Comparison of ENCODE assay signal across 8 mouse cellular contexts in genomic region chr10:128526366-128527356, GRCm38 (mm10). TPM values are rescaled to one million over a fixed set of nuclear protein-coding genes. Genes with fewer than 3 reads are reported as not detected.
DNase-seq lines count a peak whose midpoint lies in the region; ATAC-seq and TF ChIP-seq lines count a peak whose summit lies in the region.

No protein-coding gene starts in this region.

- DNase-seq in B cell, adult 2 months = peak; percentile 38 to 41
- DNase-seq in CH12.LX (ENCODE audit: extremely low read depth) = peak; percentile 33
- DNase-seq in liver, embryonic 14.5 days (ENCODE audit: low read depth in 3 of 3, low spot score in 3 of 3) = no peak
- DNase-seq in adrenal gland, postnatal 14 days = no peak
- DNase-seq in urinary bladder, postnatal 14 days (ENCODE audit: low spot score) = no peak
- no peak for DNase-seq in frontal cortex, postnatal 25 days (ENCODE audit: low spot score in 2 of 2)
- DNase-seq in frontal cortex, postnatal 36 days (ENCODE audit: low spot score in 2 of 2) = no peak

- H3K27me3 ChIP-seq in CH12.LX (replicated peaks) = no peaks in the 10 kb centered on the region
- H3K27me3 ChIP-seq in forebrain, embryonic 15.5 days = peaks cover 13% of the 10 kb centered on the region; the same call in 1 of the 2 replicates
- H3K27me3 ChIP-seq in liver, embryonic 14.5 days (ENCODE audit: control insufficient read depth, insufficient read depth, low read length) = no peaks in the 10 kb centered on the region

- TF ChIP-seq EP300 in CH12.LX (IDR thresholded peaks at IDR 0.05; ENCODE audit: low read length) = peak; percentile 46
- no peak; the same call in 1 of the 2 replicates for TF ChIP-seq EP300 in liver, embryonic 14.5 days (IDR thresholded peaks at IDR 0.05; ENCODE audit: low read depth)

- H3K79me2 ChIP-seq in CH12.LX (replicated peaks; ENCODE audit: control insufficient read depth, extremely low read depth, insufficient read depth, poor library complexity, severe bottlenecking) = no peaks in the 10 kb centered on the region

- H3K4me1 ChIP-seq in CH12.LX (ENCODE audit: control insufficient read depth in 1 of 2, insufficient read depth in 2 of 2) = peaks cover 0 to 21% of the 10 kb centered on the region in 2 experiments; a peak in 2 of 4 replicates
- peaks cover 23% of the 10 kb centered on the region for H3K4me1 ChIP-seq in forebrain, embryonic 15.5 days
- peaks cover 11 to 18% of the 10 kb centered on the region in 2 experiments for H3K4me1 ChIP-seq in liver, embryonic 14.5 days (replicated peaks; ENCODE audit: control insufficient read depth in 2 of 2, insufficient read depth in 2 of 2, low read length in 1 of 2)

- no peak for ATAC-seq in forebrain, embryonic 15.5 days (replicated peaks)
- peak; percentile 30; the same call in 1 of the 2 replicates for ATAC-seq in liver, embryonic 14.5 days (ENCODE audit: insufficient read depth)

- in situ Hi-C loops in CH12.LX (cut with MboI; ENCODE audit: low pct_ligation_motif_present, low pct_unique_long_range_greater_than_20kb, low sequenced_read_pairs) = no loop called here

- TF ChIP-seq CTCF in CH12.LX (conservative IDR thresholded peaks at IDR 0.05 in 1 of 2, IDR thresholded peaks at IDR 0.05 in 1 of 2; ENCODE audit: low read depth in 2 of 2, low read length in 2 of 2) = no peak
- TF ChIP-seq CTCF in liver, embryonic 14.5 days (IDR thresholded peaks at IDR 0.05; ENCODE audit: low read depth) = no peak

- dilution Hi-C loops in CH12.LX (cut with MboI; ENCODE audit: extremely low pct_ligation_motif_present, extremely low pct_unique_long_range_greater_than_20kb, low sequenced_read_pairs) = no loop called here

- peak overlapping the region; percentile 81 for H3K4me2 ChIP-seq in CH12.LX (ENCODE audit: insufficient read depth, low read depth, poor library complexity, severe bottlenecking)
- H3K4me2 ChIP-seq in forebrain, embryonic 15.5 days (replicated peaks) = peak overlapping the region; percentile 100
- peak overlapping the region; percentile 97 for H3K4me2 ChIP-seq in liver, embryonic 14.5 days (ENCODE audit: low read depth)

- TF ChIP-seq POLR2A in CH12.LX (IDR thresholded peaks at IDR 0.05; ENCODE audit: low read depth, low read length) = no peak

- H3K9ac ChIP-seq in CH12.LX (ENCODE audit: insufficient read depth, low read depth) = peak overlapping the region; percentile 70
- 0 out of 2 replicates have a peak overlapping the region, but pooled peaks have one; percentile 17 for H3K9ac ChIP-seq in forebrain, embryonic 15.5 days (replicated peaks)
- H3K9ac ChIP-seq in liver, embryonic 14.5 days (replicated peaks) = peak overlapping the region; percentile 75

- WGBS in forebrain, embryonic 15.5 days = 29% methylated on average over 28 of the region's 28 CpGs
- 22% methylated on average over 28 of the region's 28 CpGs for WGBS in liver, embryonic 14.5 days (ENCODE audit: insufficient replicate concordance)

- peaks cover 10 to 13% of the 10 kb centered on the region in 2 experiments for H3K36me3 ChIP-seq in CH12.LX (replicated peaks in 1 of 2; ENCODE audit: control insufficient read depth in 1 of 2, insufficient read depth in 1 of 2, low read length in 1 of 2)
- no peaks in the 10 kb centered on the region for H3K36me3 ChIP-seq in forebrain, embryonic 15.5 days
- H3K36me3 ChIP-seq in liver, embryonic 14.5 days (replicated peaks; ENCODE audit: control insufficient read depth, insufficient read depth, low read depth) = no peaks in the 10 kb centered on the region

- no peaks in the 10 kb centered on the region for H3K9me3 ChIP-seq in CH12.LX (replicated peaks; ENCODE audit: low read length)
- no peaks in the 10 kb centered on the region for H3K9me3 ChIP-seq in forebrain, embryonic 15.5 days
- no peaks in the 10 kb centered on the region for H3K9me3 ChIP-seq in liver, embryonic 14.5 days (ENCODE audit: control insufficient read depth, low read length)

- TF ChIP-seq RAD21 in CH12.LX (IDR thresholded peaks at IDR 0.05; ENCODE audit: low read depth, low read length) = no peak

- H3K27ac ChIP-seq in CH12.LX (ENCODE audit: insufficient read depth, low read depth) = peak overlapping the region; percentile 50
- H3K27ac ChIP-seq in forebrain, embryonic 15.5 days (replicated peaks) = no peak overlapping the region
- peak overlapping the region; percentile 78 for H3K27ac ChIP-seq in liver, embryonic 14.5 days

- peak overlapping the region; percentile 54 to 92 (median 86) for H3K4me3 ChIP-seq in CH12.LX (replicated peaks in 1 of 3; ENCODE audit: low read depth in 2 of 3, low read length in 2 of 3, poor library complexity in 1 of 3)
- H3K4me3 ChIP-seq in forebrain, embryonic 15.5 days = peak overlapping the region; percentile 85
- H3K4me3 ChIP-seq in liver, embryonic 14.5 days (ENCODE audit: insufficient read depth in 1 of 2, low read depth in 2 of 2, low read length in 2 of 2) = peak overlapping the region; percentile 67 to 82

TF ChIP-seq in CH12.LX, 34 proteins besides CTCF, POLR2A, EP300 and RAD21:
- TF ChIP-seq IRF4 (IDR thresholded peaks at IDR 0.05; ENCODE audit: low read depth, low read length) (peak; percentile 72), HCFC1 (IDR thresholded peaks at IDR 0.05; ENCODE audit: low read depth, low read length) (no peak), MXI1 (IDR thresholded peaks at IDR 0.05; ENCODE audit: low read depth, low read length) (no peak; the same call in 1 of the 2 replicates), NRF1 (IDR thresholded peaks at IDR 0.05; ENCODE audit: low read depth, low read length) (no peak), ETS1 (conservative IDR thresholded peaks at IDR 0.05; ENCODE audit: low read depth, low read length) (0 out of 2 replicates have a peak, but pooled peaks have one; percentile 1), ZC3H11A (IDR thresholded peaks at IDR 0.05; ENCODE audit: low read depth, low read length) (no peak), ZMIZ1 (IDR thresholded peaks at IDR 0.05; ENCODE audit: low read depth, low read length) (no peak), RCOR1 (conservative IDR thresholded peaks at IDR 0.05; ENCODE audit: low read depth, low read length) (no peak), TBP (conservative IDR thresholded peaks at IDR 0.05; ENCODE audit: low read depth, low read length) (0 out of 2 replicates have a peak, but pooled peaks have one; percentile 1), CHD1 (IDR thresholded peaks at IDR 0.05; ENCODE audit: low read depth, low read length) (0 out of 2 replicates have a peak, but pooled peaks have one; percentile 39), CHD2 (IDR thresholded peaks at IDR 0.05; ENCODE audit: low read length) (no peak)

RNA-seq across cellular contexts. Expression of gene Esyt1, which starts 1.0 kb away (rescaled TPM):
- total RNA-seq in CH12.LX (2012; rRNA removed) = 43.2 and 48.0 TPM in 2 replicates
- 20.2 and 20.6 TPM in 2 replicates for total RNA-seq in CH12.LX (2014; rRNA removed)
- 33.0 and 38.2 TPM in 2 replicates for polyA plus RNA-seq in CH12.LX (2012; ENCODE audit: insufficient read length, low read depth)
- 6.8 and 7.6 TPM in 2 replicates for polyA plus RNA-seq in forebrain, embryonic 15.5 days (2015; fragmentation: Nextera tagmentation; extraction: Ambion mirVana)
- polyA plus RNA-seq in liver, embryonic 14.5 days (2012; rRNA removed) = 9.4 and 10.3 TPM in 2 replicates
- 7.0 and 7.8 TPM in 2 replicates for polyA plus RNA-seq in liver, embryonic 14.5 days (2014; fragmentation: Nextera tagmentation; extraction: Ambion mirVana)
- 28.5 and 36.9 TPM in 2 replicates for total RNA-seq in adrenal gland, postnatal 14 days (2021)

RNA-seq across cellular contexts. Expression of gene Zc3h10, which starts 20.9 kb away (rescaled TPM):
- total RNA-seq in CH12.LX (2012; rRNA removed) (19.9 and 20.9 TPM in 2 replicates), CH12.LX (2014; rRNA removed) (16.2 TPM in 2 replicates)
- polyA plus RNA-seq in CH12.LX (2012; ENCODE audit: insufficient read length, low read depth) = 14.4 and 14.6 TPM in 2 replicates
- polyA plus RNA-seq in forebrain, embryonic 15.5 days (2015; fragmentation: Nextera tagmentation; extraction: Ambion mirVana) = 22.8 and 24.5 TPM in 2 replicates
- 3.3 and 4.0 TPM in 2 replicates for polyA plus RNA-seq in liver, embryonic 14.5 days (2012; rRNA removed)
- 4.3 and 5.3 TPM in 2 replicates for polyA plus RNA-seq in liver, embryonic 14.5 days (2014; fragmentation: Nextera tagmentation; extraction: Ambion mirVana)
- total RNA-seq in adrenal gland, postnatal 14 days (2021) = 12.6 and 13.5 TPM in 2 replicates

RNA-seq across cellular contexts. Expression of gene Rpl41, which starts 22.4 kb away (rescaled TPM):
- total RNA-seq in CH12.LX (2012; rRNA removed) = 7,686 and 8,549 TPM in 2 replicates
- 2,395 and 2,709 TPM in 2 replicates for total RNA-seq in CH12.LX (2014; rRNA removed)
- 6,293 and 8,065 TPM in 2 replicates for polyA plus RNA-seq in CH12.LX (2012; ENCODE audit: insufficient read length, low read depth)
- 2,336 and 2,513 TPM in 2 replicates for polyA plus RNA-seq in forebrain, embryonic 15.5 days (2015; fragmentation: Nextera tagmentation; extraction: Ambion mirVana)
- polyA plus RNA-seq in liver, embryonic 14.5 days (2012; rRNA removed) = 1,053 and 2,546 TPM in 2 replicates
- 3,181 and 3,454 TPM in 2 replicates for polyA plus RNA-seq in liver, embryonic 14.5 days (2014; fragmentation: Nextera tagmentation; extraction: Ambion mirVana)
- total RNA-seq in adrenal gland, postnatal 14 days (2021) = 2,356 and 2,777 TPM in 2 replicates

RNA-seq across cellular contexts. Expression of gene Myl6b, which starts 28.2 kb away (rescaled TPM):
- total RNA-seq in CH12.LX (2012; rRNA removed) (2.5 and 2.6 TPM in 2 replicates), CH12.LX (2014; rRNA removed) (0.39 and 1.1 TPM in 2 replicates)
- 3.2 and 3.9 TPM in 2 replicates for polyA plus RNA-seq in CH12.LX (2012; ENCODE audit: insufficient read length, low read depth)
- 4.7 and 5.6 TPM in 2 replicates for polyA plus RNA-seq in forebrain, embryonic 15.5 days (2015; fragmentation: Nextera tagmentation; extraction: Ambion mirVana)
- 1.2 and 1.5 TPM in 2 replicates for polyA plus RNA-seq in liver, embryonic 14.5 days (2012; rRNA removed)
- polyA plus RNA-seq in liver, embryonic 14.5 days (2014; fragmentation: Nextera tagmentation; extraction: Ambion mirVana) = 0.72 and 1.3 TPM in 2 replicates
- total RNA-seq in adrenal gland, postnatal 14 days (2021) = 4.7 and 5.0 TPM in 2 replicates

RNA-seq across cellular contexts. Expression of gene Myl6, which starts 32.7 kb away (rescaled TPM):
- total RNA-seq in CH12.LX (2012; rRNA removed) = 555 and 601 TPM in 2 replicates
- total RNA-seq in CH12.LX (2014; rRNA removed) = 560 and 610 TPM in 2 replicates
- polyA plus RNA-seq in CH12.LX (2012; ENCODE audit: insufficient read length, low read depth) = 366 and 413 TPM in 2 replicates
- polyA plus RNA-seq in forebrain, embryonic 15.5 days (2015; fragmentation: Nextera tagmentation; extraction: Ambion mirVana) = 682 and 697 TPM in 2 replicates
- 429 and 654 TPM in 2 replicates for polyA plus RNA-seq in liver, embryonic 14.5 days (2012; rRNA removed)
- polyA plus RNA-seq in liver, embryonic 14.5 days (2014; fragmentation: Nextera tagmentation; extraction: Ambion mirVana) = 490 and 506 TPM in 2 replicates
- total RNA-seq in adrenal gland, postnatal 14 days (2021) = 800 and 862 TPM in 2 replicates

Comparison
In these comparisons a context has a peak if more than half of its experiments do, and no peak if none do; other contexts are left out.
1. DNase-seq: peak in B cell, adult 2 months (2 of 2) and CH12.LX (single experiment); none in liver, embryonic 14.5 days (0 of 3), adrenal gland, postnatal 14 days (single experiment), urinary bladder, postnatal 14 days (single experiment), frontal cortex, postnatal 25 days (0 of 2) and frontal cortex, postnatal 36 days (0 of 2).
2. H3K9ac ChIP-seq: peak in every context shown above with its lines; median percentile 75 in liver, embryonic 14.5 days; 70 in CH12.LX; 17 in forebrain, embryonic 15.5 days.
3. Peak in every context shown above with its lines, with median percentiles within 50 percentile points of each other: H3K4me2 ChIP-seq and H3K4me3 ChIP-seq.